Mouse (Mus musculus): Measurements from ENCODE around the gene Eno1.

DNA sequence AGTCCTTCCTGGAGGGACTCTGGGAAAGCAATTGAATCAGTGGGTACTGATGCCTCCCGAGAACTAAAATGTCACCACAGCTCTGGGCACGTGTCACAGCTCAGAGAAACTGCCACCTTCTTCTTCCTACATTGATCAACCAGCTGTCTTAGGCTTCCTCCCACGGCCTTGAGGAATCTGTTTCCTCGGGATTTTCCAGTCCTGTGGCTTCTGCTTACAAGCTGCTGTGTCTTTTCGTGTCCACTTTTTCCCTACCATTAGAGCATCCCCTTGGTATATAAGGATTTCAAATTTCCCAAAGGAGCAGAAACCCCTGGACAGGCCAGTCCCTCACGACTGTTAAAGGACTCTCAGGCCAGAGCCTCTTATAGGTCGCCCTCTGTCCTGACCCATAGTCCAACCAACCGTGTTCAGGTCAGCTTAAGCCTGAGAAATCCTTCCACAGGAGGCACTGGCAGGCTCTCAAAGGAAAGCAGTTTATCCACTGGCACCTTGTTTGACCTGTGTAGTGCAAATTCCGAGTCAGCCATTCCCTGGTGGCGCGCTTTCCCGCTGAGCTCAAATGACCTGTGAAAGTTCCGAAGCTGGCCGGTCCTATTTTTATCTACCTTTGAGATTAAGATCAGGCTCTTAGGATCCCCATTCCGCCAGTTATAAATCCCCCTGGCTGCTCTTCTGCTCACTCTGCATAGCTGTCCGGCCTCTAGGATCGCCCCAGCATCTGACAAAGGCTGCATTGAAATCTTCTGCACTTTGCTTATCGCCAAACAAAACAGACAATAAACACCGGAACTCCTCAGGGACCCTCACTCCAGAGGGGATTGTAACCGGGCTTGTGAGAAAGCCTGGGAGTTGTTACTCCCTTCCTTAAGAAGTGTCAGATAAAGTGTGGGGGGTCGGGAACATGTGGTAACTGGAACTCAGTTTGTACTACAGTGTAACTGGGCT lies 5.8 kb upstream of the Eno1 start:
- TF ChIP-seq TAL1 (IDR thresholded peaks at IDR 0.05; ENCODE audit: low read length) (no peak), GATA1 (IDR thresholded peaks at IDR 0.05; ENCODE audit: low read length) (no peak)
